In genomic region chr4:136893691-136894543, GRCm38 (mm10) we compare ENCODE assay signal across 7 mouse cellular contexts. TPM values are rescaled to one million over a fixed set of nuclear protein-coding genes. Genes with fewer than 3 reads are reported as not detected.
DNase-seq lines count a peak whose midpoint lies in the region; ATAC-seq and TF ChIP-seq lines count a peak whose summit lies in the region.

No protein-coding gene starts in this region.

- no peak for DNase-seq in testis, postnatal 14 days (ENCODE audit: low spot score)
- DNase-seq in cerebellum, adult 8-10 months: peak; percentile 42
- DNase-seq in forebrain, postnatal 0 days: peak; percentile 88
- DNase-seq in layer of hippocampus, postnatal 10 days (ENCODE audit: low spot score in 2 of 2): peak; percentile 72 to 80

- no peak overlapping the region for H3K27ac ChIP-seq in testis, adult 2 months (ENCODE audit: control insufficient read depth, insufficient read depth, low read depth, low read length)
- H3K27ac ChIP-seq in forebrain, postnatal 0 days (ENCODE audit: low read depth, low read length): no peak overlapping the region
- H3K27ac ChIP-seq in neural tube, embryonic 13.5 days (replicated peaks): no peak overlapping the region

- H3K4me1 ChIP-seq in testis, adult 2 months (ENCODE audit: control insufficient read depth, insufficient read depth, low read length): no peaks in the 10 kb centered on the region; the same call in 1 of the 2 replicates
- no peaks in the 10 kb centered on the region for H3K4me1 ChIP-seq in forebrain, postnatal 0 days (ENCODE audit: insufficient read depth)
- peaks cover 9% of the 10 kb centered on the region for H3K4me1 ChIP-seq in neural tube, embryonic 13.5 days (replicated peaks)

- ATAC-seq in forebrain, postnatal 0 days: peak; percentile 90
- ATAC-seq in neural tube, embryonic 13.5 days (ENCODE audit: low read depth): peak; percentile 92
- ATAC-seq in granulocyte monocyte progenitor cell, adult 5-6 weeks (replicated peaks; ENCODE audit: poor library complexity, severe bottlenecking): no peak

- no peaks in the 10 kb centered on the region for H3K27me3 ChIP-seq in testis, adult 2 months (ENCODE audit: control insufficient read depth, insufficient read depth, low read length)
- peaks cover 22% of the 10 kb centered on the region for H3K27me3 ChIP-seq in forebrain, postnatal 0 days (ENCODE audit: insufficient read depth, low read length)
- H3K27me3 ChIP-seq in neural tube, embryonic 13.5 days: peaks cover 49% of the 10 kb centered on the region

- no peaks in the 10 kb centered on the region for H3K9me3 ChIP-seq in forebrain, postnatal 0 days (ENCODE audit: low read length)
- H3K9me3 ChIP-seq in neural tube, embryonic 13.5 days: no peaks in the 10 kb centered on the region

- no peak overlapping the region for H3K4me3 ChIP-seq in testis, adult 2 months (ENCODE audit: control insufficient read depth, low read depth, low read length)
- H3K4me3 ChIP-seq in forebrain, postnatal 0 days (ENCODE audit: low read depth, low read length): no peak overlapping the region
- H3K4me3 ChIP-seq in neural tube, embryonic 13.5 days: no peak overlapping the region

- H3K4me2 ChIP-seq in forebrain, postnatal 0 days (ENCODE audit: low read depth): no peak overlapping the region
- no peak overlapping the region for H3K4me2 ChIP-seq in neural tube, embryonic 13.5 days

- no peak overlapping the region for H3K9ac ChIP-seq in forebrain, postnatal 0 days
- no peak overlapping the region for H3K9ac ChIP-seq in neural tube, embryonic 13.5 days

- no peaks in the 10 kb centered on the region for H3K36me3 ChIP-seq in testis, adult 2 months (ENCODE audit: control insufficient read depth, insufficient read depth, low read length)
- H3K36me3 ChIP-seq in forebrain, postnatal 0 days (ENCODE audit: insufficient read depth): no peaks in the 10 kb centered on the region
- H3K36me3 ChIP-seq in neural tube, embryonic 13.5 days: no peaks in the 10 kb centered on the region

- no peak for TF ChIP-seq POLR2A in testis, adult 2 months (IDR thresholded peaks at IDR 0.05; ENCODE audit: control insufficient read depth, low read depth, low read length)

- peak; percentile 59; the same call in 1 of the 2 replicates for TF ChIP-seq CTCF in testis, adult 2 months (IDR thresholded peaks at IDR 0.05; ENCODE audit: control insufficient read depth, insufficient read depth, insufficient replicate concordance, low read depth, low read length)
- TF ChIP-seq CTCF in forebrain, postnatal 0 days (IDR thresholded peaks at IDR 0.05; ENCODE audit: low read depth): peak; percentile 95

- 7% methylated on average over 9 of the region's 9 CpGs for WGBS in forebrain, postnatal 0 days
- 5% methylated on average over 9 of the region's 9 CpGs for WGBS in neural tube, embryonic 13.5 days

RNA-seq across cellular contexts. Expression of gene C1qc, which starts 1.1 kb away (rescaled TPM):
- polyA plus RNA-seq in testis, adult 2 months (2012; rRNA removed): 8.9 and 10.9 TPM in 2 replicates
- 61.9 and 64.6 TPM in 2 replicates for total RNA-seq in forebrain, postnatal 0 days (2014; rRNA removed)
- 46.1 and 49.3 TPM in 2 replicates for polyA plus RNA-seq in forebrain, postnatal 0 days (2015; fragmentation: Nextera tagmentation; extraction: Ambion mirVana)
- total RNA-seq in layer of hippocampus, postnatal 10 days (2021): 10 to 100 TPM; 33.6 to 33.7 TPM
- polyA plus RNA-seq in neural tube, embryonic 13.5 days (2015; fragmentation: Nextera tagmentation; extraction: Ambion mirVana): 24.7 and 25.5 TPM in 2 replicates
- total RNA-seq in granulocyte monocyte progenitor cell, adult 5-6 weeks (2014; fragmentation: Nextera tagmentation): not detected in 2 replicates
- total RNA-seq in granulocyte monocyte progenitor cell, adult 5-6 weeks (2017): 0.57 TPM in 1 of 2 replicates, not detected in the other

RNA-seq across cellular contexts. Expression of gene C1qa, which starts 4.7 kb away (rescaled TPM):
- 5.2 and 6.7 TPM in 2 replicates for polyA plus RNA-seq in testis, adult 2 months (2012; rRNA removed)
- total RNA-seq in forebrain, postnatal 0 days (2014; rRNA removed): 47.7 and 53.1 TPM in 2 replicates
- polyA plus RNA-seq in forebrain, postnatal 0 days (2015; fragmentation: Nextera tagmentation; extraction: Ambion mirVana): 42.2 and 43.5 TPM in 2 replicates
- total RNA-seq in layer of hippocampus, postnatal 10 days (2021): 10 to 100 TPM; 30.6 to 32.0 TPM
- polyA plus RNA-seq in neural tube, embryonic 13.5 days (2015; fragmentation: Nextera tagmentation; extraction: Ambion mirVana): 23.2 and 28.5 TPM in 2 replicates
- 1.3 TPM in 1 of 2 replicates, not detected in the other for total RNA-seq in granulocyte monocyte progenitor cell, adult 5-6 weeks (2014; fragmentation: Nextera tagmentation)
- 2.3 TPM in 1 of 2 replicates, not detected in the other for total RNA-seq in granulocyte monocyte progenitor cell, adult 5-6 weeks (2017)

RNA-seq across cellular contexts. Expression of gene C1qb, which starts 7.9 kb away (rescaled TPM):
- 18.9 and 20.5 TPM in 2 replicates for polyA plus RNA-seq in testis, adult 2 months (2012; rRNA removed)
- 53.9 and 57.1 TPM in 2 replicates for total RNA-seq in forebrain, postnatal 0 days (2014; rRNA removed)
- 67.4 and 78.2 TPM in 2 replicates for polyA plus RNA-seq in forebrain, postnatal 0 days (2015; fragmentation: Nextera tagmentation; extraction: Ambion mirVana)
- 10 to 100 TPM; 32.3 to 35.4 TPM for total RNA-seq in layer of hippocampus, postnatal 10 days (2021)
- 47.3 and 50.5 TPM in 2 replicates for polyA plus RNA-seq in neural tube, embryonic 13.5 days (2015; fragmentation: Nextera tagmentation; extraction: Ambion mirVana)
- 1.3 TPM in 1 of 2 replicates, not detected in the other for total RNA-seq in granulocyte monocyte progenitor cell, adult 5-6 weeks (2014; fragmentation: Nextera tagmentation)
- total RNA-seq in granulocyte monocyte progenitor cell, adult 5-6 weeks (2017): 0.52 and 1.1 TPM in 2 replicates

RNA-seq across cellular contexts. Expression of gene Ephb2, which starts 58.1 kb away (rescaled TPM):
- 0.49 and 1.7 TPM in 2 replicates for polyA plus RNA-seq in testis, adult 2 months (2012; rRNA removed)
- total RNA-seq in forebrain, postnatal 0 days (2014; rRNA removed): 79.9 and 85.6 TPM in 2 replicates
- 9.2 and 10.8 TPM in 2 replicates for polyA plus RNA-seq in forebrain, postnatal 0 days (2015; fragmentation: Nextera tagmentation; extraction: Ambion mirVana)
- total RNA-seq in layer of hippocampus, postnatal 10 days (2021): 10 to 100 TPM; 55.1 to 57.0 TPM
- polyA plus RNA-seq in neural tube, embryonic 13.5 days (2015; fragmentation: Nextera tagmentation; extraction: Ambion mirVana): 16.8 and 18.6 TPM in 2 replicates
- 0.47 and 2.6 TPM in 2 replicates for total RNA-seq in granulocyte monocyte progenitor cell, adult 5-6 weeks (2014; fragmentation: Nextera tagmentation)
- 0.39 and 0.57 TPM in 2 replicates for total RNA-seq in granulocyte monocyte progenitor cell, adult 5-6 weeks (2017)

Comparison
In these comparisons a context has a peak if more than half of its experiments do, and no peak if none do; other contexts are left out.
1. RNA of gene C1qc, which starts 1.1 kb away (total RNA-seq): 61.9 to 64.6 TPM in forebrain, postnatal 0 days and 33.6 to 33.7 TPM in layer of hippocampus, postnatal 10 days; 0.57 TPM in granulocyte monocyte progenitor cell, adult 5-6 weeks; every median in the first group is over 10 times any median in the second.
2. RNA of gene C1qa, which starts 4.7 kb away (total RNA-seq): 47.7 to 53.1 TPM in forebrain, postnatal 0 days and 30.6 to 32.0 TPM in layer of hippocampus, postnatal 10 days; 1.3 to 2.3 TPM in granulocyte monocyte progenitor cell, adult 5-6 weeks; every median in the first group is over 4 times any median in the second.
3. RNA of gene C1qb, which starts 7.9 kb away (total RNA-seq): 53.9 to 57.1 TPM in forebrain, postnatal 0 days and 32.3 to 35.4 TPM in layer of hippocampus, postnatal 10 days; 0.52 to 1.3 TPM in granulocyte monocyte progenitor cell, adult 5-6 weeks; every median in the first group is over 10 times any median in the second.